Mouse (Mus musculus) cerebellum, postnatal 14 days (tissue): ENCODE measurements around the gene Abca7.

Source experiments
- DNase-seq, 2 experiments: peaks; one replicate each; pipeline ENCODE4 v3.0.0; 2021; ENCODE audit warnings: mixed read lengths in 2 of 2

Gene Abca7

DNA sequence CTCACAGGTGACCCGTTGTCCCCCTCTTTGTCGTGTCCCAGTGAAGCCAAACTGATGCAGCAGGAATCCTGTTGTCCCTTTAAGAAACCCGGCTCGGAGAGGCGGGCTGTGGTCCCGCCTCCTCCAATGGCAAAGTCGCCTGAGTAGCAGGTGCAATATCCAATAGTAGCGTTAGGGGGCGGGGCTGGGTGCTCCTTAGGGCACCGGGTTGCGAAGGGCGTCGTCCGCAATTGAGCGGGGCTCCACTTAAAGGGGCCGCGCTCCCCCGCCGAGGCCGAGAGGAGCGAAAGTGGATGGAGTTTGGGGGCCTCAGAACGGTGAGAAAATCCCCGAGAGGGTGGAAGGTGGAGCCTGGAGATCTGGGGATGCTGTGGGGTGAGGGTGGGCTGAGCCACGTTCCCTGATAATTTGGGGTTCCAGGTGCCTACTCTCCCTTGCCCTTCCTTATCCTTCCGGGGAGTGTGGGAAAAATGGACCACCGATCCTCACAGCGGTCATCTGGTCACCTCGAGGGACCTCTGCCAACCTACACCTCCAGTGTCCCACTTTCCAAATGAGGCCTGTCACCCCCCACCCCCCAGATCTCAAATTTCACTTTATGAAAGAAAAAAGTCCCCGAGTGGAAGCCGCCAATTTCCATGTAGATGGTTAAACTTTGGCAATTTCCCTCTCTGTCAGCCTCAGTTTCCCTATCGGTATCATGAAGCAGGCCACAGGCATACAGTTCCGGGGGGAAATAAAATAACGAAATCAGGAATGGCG is at the start of gene Abca7:
Gene Abca7 (plus strand): TSS at position 223 of the 762 bp plus-strand sequence.
- DNase-seq = peak; percentile 99 to 100

DNA sequence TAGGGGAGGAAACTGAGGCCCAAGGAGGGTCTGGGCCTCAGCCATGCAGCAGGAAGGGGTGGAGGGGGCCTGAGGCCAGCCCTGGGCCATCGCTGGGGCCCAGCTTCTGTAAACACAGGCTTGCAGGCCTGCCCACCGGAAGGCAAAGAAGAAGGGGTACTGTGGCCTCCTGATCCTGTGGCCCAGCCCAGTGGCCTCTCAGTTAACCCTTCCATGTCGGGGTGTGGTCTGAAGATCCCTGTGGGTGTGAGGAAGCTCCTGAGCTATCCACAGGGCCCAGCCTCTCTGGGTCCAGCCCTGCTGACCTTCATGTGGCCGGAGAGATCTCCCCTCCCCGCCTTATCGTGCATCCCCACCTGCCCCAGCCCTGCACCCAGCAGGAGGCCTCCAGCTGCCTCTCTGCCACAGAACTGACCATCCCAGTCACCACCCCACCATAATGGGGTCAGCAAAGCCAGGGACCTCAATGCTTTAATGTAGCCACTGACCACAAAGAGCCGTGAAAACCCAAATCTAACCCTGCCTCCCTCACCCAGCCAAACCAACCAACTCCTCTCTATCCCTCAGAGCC is 49.5 kb upstream of the Abca7 start:
- DNase-seq = no peak

DNA sequence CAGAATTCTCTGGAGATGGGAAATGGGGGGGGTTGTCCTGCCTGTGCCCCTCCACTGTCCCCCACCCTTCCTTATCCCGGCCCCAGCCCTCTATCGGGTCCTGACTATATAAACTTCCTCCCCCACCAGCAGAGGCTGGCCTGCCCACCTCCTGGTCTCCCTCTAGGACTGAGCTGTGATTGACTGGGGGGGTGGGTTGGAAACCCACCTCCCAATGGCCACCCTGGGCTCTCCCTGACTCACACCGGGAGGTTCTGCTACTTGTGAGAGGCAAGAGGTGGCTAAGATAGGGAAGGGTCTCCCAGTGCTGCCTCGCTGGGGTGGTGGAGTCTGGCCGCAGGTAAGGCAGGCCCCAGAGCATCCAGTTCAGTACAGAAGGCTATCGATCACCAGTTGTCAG is 48.8 kb upstream of the Abca7 start:
- no peak for DNase-seq

DNA sequence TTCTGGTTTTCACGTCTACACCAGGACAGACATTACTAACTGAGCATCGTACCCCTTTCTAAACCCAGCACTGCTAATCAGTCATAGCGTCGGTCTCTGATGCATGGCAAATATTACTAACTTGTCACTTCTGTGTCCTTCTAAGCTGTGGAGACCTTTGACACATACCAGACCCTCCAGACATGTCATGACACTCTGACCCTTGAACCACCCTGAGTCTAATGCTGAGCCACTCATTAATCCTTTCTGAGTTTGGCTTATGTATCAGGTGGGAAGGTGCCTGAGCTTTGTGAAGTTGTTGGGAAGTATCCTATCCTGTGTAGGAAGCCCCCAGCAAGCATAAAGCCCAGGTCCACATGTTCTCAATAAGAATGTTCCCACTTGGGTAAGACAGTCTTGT is 46.4 kb upstream of the Abca7 start:
- DNase-seq = no peak

DNA sequence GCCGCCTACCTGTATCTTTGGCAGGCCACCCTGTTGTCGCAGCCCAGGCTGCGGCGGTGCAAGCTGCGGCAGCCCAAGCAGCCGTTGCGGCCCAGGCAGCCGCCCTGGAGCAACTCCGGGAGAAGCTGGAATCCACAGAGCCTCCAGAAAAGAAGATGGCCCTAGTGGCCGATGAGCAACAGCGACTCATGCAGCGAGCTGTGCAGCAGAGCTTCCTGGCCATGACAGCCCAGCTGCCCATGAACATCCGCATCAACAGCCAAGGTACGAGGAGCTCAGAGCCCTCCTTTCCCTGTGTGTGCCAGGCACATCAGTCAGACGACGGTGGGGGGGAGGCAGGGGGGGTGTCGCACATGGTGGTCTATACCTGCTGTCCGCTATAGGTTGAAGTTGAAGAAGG is 45.6 kb upstream of the Abca7 start:
- no peak for DNase-seq

DNA sequence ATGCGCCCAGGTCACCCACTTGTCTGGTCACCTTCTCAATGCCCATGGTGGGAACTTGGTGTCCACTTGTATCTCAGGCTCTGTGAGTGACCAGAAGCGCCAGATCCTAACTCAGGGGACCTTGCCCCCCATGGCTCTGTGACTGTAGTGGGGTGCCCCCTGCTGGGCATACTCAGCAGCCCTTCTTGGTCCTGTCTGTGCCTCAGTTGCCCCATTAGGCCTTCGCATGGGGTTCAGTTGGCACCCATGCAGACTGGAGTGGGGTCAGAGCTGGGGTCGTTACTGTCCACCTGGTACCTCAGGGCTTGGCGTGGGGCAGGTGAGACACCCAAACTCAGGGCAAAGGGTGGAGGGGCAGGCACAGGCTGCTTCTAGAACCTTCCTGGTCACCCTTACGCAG is 42.3 kb upstream of the Abca7 start:
- DNase-seq = peak in 1 of 2 experiments; percentile 54

DNA sequence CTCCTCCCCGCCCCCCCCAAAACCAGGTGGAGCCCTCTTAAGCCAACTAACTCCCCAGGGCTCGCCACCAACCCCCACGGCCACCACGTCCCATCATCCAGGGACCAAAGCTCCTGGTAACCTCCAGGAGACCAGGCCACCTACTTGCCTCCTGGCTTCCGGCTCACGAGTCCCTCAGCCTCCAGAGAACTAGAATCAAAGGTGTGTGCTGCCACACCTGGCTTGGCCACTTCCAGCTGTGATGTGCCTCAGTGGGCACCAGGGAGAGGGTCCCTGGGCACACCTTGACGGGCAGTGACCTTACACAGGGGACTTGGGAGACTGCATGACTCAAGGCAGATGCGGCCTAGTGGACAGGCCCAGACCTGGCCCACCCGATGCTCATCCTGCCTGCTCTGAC is 40.6 kb upstream of the Abca7 start:
- no peak for DNase-seq

DNA sequence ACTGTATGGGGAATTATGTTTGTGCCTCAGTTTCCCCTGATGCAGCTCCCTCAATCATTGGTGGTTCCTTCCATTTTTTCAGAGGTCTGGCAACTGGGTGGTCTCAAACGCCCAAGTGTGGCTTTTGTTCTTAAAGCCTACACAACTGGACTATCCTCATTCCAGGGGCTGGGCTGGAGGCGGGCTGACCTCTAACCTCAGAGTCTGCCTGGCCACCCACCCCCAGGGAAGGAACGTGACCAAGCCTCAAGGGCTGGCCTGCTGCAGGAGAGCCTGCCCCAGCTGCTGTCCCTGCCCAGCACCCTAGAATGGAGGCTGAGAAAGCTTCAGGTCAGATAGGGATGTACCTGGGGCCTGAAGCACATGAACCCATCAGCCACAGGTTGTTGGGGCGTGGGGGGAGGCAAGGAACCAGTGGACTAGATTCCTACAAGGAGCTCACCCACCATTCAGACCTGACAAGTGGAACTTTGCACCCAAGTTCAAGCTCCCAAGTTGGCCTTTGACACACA is 39.6 kb upstream of the Abca7 start:
- no peak for DNase-seq

DNA sequence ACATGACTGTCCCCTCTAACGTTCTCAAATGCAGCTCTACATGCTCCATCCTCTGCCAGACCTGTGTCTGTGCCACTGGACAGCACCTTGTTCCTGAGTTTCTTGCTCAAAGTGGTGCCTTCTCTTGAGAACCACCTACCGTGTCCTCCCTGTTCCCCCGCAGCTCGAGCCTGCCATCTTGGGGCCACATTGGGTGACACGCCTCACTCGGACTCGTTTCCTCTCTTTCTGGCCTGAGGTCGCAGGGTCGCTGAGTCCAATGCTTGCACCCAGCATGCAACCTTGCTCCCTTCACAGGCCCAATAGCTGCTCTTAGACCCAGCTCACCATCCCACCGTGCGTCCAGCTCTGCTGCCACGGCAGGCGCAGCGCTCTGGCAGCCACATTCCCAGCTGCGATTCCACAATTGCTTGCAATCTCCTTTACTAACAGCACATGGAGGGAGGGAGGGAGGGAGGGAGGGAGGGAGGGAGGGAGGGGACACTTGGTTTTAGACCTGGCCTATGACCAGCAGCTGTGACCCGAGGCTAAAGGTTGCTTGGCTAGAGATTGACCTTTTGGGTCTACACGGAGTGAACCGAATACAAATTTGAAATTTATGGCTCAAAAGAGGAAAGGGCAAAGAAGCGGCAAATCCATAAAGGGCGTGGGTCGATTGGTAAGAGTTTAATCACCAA is 38.0 kb upstream of the Abca7 start:
- peak; percentile 85 to 91 for DNase-seq

DNA sequence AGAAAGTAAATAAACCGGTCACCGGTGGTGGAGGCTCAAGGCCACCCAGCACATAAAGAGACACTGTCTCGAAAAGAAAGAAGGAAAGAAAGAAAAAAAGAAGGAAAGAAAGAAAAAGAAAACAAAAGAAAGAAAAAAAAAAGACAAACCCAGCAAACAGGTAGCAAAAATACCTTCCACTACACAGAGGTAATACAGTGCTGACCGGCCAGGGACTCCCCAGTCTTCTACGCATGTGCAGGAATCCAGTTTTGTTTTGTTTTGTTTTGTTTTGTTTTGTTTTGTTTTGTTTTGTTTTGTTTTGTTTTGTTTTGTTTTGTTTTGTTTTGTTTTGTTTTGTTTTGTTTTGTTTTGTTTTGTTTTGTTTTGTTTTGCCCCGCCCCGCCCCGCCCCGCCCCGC is 36.9 kb upstream of the Abca7 start:
- DNase-seq = peak; percentile 62 to 63

DNA sequence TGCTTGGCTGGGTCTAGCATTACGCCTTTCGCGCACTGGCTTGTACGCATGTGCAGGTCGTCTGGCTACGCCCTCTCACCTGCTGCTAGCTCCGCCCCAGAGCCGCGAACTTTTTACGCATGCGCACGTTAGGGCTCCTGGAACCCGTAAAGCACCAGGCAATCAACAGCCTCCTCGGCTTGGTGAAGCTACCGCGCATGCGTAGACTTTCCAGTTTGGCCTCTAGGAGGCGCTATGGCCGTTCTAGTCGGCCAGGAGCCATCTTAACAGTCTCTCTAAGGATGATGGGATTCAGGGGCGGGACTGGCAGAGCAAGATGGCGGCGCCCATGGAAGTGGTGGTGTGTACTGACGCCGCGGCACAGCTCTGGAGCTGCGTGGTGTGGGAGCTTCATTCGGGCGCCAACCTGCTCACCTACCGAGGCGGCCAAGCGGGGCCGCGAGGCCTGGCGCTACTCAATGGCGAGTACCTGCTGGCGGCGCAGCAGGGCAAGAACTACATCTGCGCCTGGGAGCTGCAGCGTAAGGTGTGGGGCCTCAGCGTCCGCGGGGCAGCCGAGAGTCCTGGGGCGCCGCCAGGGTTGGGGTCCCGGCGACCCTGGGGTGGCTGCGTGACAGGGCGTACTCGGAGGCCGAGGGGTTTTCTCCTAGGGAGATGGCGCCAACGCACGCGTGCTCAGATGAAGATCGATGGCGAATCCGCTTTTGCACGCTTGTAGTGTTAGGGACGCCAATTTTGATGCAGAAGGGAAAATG is 36.3 kb upstream of the Abca7 start, which contains the start of gene Wdr18:
Gene Wdr18 (plus strand): TSS at position 306 of the 755 bp plus-strand sequence.
- DNase-seq = peak; percentile 99 to 100

DNA sequence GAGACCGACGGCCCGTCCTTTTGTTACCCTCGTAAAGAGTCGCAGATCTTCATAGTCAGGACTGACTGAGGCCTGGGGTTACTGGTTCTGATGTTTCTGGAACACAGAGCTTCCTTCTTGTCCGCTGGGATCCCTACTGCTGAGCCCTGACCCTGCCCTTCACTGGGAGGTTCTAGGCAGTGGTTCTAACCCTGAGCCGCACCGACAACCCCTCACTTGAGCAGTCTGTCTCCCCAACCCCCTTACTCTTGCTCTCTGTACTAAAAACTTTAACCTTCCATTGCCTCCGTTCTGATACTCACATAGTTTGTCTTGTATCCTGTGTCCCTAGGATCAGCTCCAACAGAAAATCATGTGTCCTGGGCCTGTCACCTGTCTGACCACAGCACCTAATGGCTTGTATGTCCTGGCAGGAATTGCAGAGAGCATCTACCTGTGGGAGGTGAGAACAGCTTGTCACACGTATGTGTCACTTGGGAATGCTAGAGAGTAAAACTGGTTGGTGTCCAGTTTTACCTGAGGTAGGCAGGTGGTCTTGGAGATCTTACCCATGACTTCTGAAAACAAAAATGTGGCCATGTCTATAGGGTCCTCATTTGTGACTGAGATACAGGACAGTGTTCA is 35.5 kb upstream of the Abca7 start:
- DNase-seq = no peak

DNA sequence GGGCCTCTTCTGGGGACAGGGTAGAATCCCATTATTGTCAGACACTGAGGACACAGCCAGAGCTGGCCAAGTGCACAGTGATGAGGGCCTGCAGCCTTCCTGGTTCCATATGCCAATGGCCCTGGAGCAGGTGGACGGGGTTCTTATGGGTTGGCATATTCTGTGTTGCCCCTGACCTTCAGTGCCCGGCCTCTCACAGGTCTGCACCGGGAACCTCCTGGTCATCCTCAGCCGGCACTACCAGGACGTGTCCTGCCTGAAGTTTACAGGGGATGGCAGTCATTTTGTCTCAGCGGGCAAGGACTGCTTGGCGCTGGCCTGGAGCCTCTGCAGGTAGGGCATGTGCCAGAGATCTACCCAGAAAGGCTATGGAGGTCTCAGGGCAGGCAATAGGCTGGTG is 31.6 kb upstream of the Abca7 start:
- no peak for DNase-seq

DNA sequence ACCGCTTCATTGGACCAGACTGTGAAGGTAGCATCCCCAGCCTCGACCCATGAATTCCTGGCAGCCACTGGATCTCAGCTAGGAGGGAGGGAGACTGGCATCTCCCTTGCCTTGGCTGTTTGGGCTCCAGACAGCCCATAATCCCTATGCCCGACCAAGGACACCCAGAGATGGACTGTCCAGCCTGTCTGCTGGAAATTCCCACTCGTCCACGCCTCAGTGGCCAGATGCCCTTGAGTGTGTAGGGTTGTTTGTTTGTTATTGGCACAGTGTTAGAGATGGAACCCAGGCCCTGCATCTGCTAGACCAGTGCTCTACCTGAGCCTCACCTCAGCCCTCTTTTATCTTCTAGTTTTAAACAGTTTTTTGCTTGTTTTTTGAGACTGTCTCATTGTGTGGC is 31.0 kb upstream of the Abca7 start:
- DNase-seq = no peak

DNA sequence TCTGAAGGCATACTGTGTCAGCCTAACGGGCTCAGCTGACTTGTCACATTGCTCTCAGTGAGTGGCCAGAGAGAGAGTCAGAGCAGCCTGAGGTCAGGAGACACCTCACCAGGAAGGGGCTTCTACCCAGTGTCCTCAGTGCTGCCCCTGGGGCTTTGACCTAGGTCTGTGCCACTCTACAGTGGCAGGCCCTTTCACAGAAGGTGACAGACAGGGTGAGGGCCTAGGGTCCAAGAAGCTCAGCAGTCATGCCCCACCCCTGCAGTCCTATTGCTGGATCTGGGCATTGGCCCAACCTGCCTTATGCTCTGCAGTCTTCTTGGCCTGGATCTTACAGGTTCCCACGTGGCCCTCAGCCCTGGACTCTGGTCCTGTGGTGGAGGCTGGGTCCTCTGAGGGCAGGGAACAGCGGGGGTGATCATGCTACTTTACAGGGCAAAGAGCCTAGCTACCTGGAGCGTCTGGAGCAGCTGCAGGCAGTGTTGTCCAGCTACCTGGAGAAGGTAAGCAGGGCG is 29.4 kb upstream of the Abca7 start:
- peak; percentile 80 to 81 for DNase-seq

DNA sequence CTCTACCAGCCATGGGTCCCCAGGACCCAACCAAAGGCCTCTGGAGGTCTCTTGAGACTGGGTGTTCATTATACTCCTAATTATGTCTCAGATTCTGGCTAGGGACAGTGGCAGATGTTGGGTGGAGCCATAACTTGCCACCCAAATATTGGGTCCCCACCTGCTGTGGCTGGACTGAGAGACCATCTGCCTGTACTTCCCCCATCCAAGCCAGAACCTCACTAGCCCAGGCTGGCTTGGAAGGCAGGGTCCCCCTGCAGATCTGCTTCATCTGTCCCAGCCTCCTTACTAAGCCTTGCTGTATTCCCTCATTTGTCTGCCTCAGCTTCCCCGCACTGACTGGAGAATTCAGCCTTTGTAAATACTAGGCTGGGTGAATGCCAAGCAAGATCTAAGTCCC is 28.1 kb upstream of the Abca7 start:
- peak; percentile 52 to 59 for DNase-seq

DNA sequence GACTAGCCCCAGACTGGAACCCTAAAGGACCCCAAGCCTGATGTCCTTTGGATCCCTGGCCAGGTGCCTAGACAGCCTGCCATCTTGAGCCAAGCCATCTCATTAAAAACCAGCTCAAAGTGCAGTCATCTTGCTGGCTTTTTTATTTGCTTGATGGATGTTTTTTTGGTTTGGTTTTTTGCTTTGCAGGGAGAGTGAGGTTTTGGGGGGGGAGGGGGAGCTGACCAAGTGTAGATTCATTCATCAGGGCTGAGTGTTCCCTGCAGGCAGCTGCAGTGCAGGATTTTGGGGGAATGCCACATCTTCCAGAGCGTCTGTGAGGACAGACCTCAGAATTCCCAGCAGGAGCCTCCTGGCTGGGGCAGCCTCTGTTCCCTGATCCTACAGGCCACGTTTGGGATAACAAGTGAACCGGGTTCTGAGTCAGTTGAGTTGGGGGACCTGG is 27.1 kb upstream of the Abca7 start:
- DNase-seq = peak; percentile 41 to 73

DNA sequence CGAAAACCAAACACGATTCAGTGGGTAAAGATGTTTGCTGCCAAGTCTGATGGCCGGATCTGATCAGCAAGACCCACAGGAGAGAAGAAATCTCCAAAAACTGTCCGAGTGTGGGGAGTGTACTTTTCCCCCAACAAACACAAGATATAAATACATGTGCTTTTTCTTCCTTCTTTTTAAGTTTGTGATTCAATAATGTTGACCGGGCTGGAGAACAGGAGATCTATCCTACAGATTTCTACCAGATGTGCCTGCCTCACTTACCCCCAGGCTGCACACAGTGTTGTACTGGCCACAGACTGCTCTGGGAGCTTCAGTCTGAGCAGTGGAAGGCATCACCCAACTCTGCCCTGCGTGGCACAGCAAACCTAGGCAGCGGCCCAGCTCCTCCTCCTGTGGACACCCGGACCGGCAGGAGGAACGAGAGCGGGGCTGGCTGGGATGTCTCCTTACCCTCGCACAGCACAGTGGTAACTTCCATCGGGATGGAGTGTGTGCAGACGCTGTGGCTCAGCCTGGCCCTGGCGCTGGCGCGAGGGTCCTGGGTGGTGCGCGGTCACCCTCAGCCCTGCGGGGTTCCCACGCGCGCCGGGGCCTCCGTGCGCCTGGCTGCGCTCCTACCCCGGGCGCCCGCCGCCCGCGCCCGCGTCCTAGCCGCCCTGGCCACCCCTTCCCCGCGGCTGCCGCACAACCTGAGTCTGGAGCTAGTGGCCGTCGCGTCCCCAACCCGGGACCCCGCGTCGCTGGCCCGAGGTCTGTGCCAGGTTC is 25.7 kb upstream of the Abca7 start, which contains the start of gene Grin3b:
Gene Grin3b (plus strand): TSS at position 301 of the 768 bp plus-strand sequence.
- no peak for DNase-seq

DNA sequence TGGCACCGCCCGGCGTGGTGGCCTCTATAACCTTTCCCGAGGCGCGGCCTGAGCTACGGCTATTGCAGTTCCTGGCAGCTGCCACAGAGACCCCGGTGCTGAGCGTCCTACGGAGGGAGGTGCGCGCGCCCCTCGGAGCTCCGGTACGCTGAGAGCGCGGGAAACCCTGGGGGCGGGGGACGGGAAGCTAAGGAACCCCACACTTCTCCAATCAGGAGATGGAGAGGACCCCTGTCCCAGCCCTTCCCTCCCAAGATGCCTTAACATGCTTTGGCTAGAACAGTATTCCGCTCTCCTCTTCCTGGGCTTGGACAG is 25.2 kb upstream of the Abca7 start:
- no peak for DNase-seq

DNA sequence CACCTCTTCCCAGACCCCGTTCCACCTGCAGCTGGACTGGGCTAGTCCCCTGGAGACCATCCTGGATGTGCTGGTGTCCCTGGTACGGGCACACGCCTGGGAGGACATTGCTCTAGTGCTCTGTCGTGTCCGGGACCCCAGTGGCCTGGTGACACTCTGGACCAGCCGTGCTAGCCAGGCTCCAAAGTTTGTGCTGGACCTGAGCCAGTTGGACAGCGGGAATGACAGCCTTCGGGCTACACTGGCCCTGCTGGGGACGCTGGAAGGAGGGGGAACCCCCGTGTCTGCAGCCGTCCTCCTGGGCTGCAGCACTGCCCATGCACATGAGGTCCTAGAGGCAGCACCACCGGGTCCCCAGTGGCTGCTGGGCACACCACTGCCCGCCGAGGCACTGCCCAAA is 23.5 kb upstream of the Abca7 start:
- DNase-seq = no peak

DNA sequence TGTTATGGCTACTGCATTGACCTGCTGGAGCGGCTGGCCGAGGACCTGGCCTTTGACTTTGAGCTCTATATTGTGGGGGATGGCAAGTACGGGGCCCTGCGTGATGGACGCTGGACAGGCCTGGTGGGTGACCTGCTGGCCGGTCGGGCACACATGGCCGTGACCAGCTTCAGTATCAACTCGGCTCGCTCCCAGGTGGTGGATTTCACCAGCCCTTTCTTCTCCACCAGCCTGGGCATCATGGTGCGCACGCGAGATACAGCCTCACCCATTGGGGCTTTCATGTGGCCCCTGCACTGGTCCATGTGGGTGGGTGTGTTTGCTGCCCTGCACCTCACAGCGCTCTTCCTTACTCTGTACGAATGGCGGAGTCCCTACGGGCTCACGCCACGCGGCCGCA is 22.2 kb upstream of the Abca7 start:
- no peak for DNase-seq

DNA sequence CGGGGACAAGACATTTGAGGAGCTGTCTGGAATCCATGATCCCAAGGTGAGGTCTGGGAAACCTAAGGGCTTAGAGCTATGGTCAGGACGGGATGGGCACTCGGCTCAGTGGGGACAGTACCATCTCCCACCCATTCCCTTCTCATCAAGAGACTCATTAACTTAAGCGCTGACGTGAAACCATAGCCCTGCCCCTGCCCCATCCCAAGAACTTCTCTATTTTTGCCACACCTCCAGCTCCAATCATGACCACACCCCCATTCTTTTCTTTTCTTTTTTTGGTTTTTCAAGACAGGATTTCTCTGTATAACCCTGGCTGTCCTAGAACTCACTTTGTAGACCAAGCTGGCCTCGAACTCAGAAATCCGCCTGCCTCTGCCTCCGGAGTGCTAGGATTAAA is 21.6 kb upstream of the Abca7 start:
- DNase-seq = no peak
